Mouse (Mus musculus) neural tube, embryonic 13.5 days (tissue): ENCODE measurements around the gene Trmt13. TPM values are rescaled to one million over a fixed set of nuclear protein-coding genes. Genes with fewer than 3 reads are reported as not detected.
"Not testable (repeated sequence)": the region's sequence is repeated elsewhere in the genome, so short reads cannot be mapped to it uniquely, and the experiment has no call there.

Experiments used
- ATAC-seq: fragments of 200-750 bp; cut with Nextera tagmentation; 2 replicates; pipeline ENCODE4 v1.8.0; 2017; ENCODE audit warnings: low read depth, mild to moderate bottlenecking, moderate TSS enrichment, moderate library complexity
- H3K27ac ChIP-seq: fragments of 300-500 bp; sonication (generic); replicated peaks from 2 replicates; pipeline ENCODE4 v1.5.1; 2015; ENCODE audit warnings: moderate library complexity, mild to moderate bottlenecking, inconsistent platforms
- H3K27me3 ChIP-seq: fragments of 300-500 bp; sonication (generic); 2 replicates; pipeline ENCODE4 v1.6.1; 2015; ENCODE audit warnings: mild to moderate bottlenecking, inconsistent platforms
- H3K36me3 ChIP-seq: fragments of 300-500 bp; sonication (generic); 2 replicates; pipeline ENCODE4 v1.6.1; 2015; ENCODE audit warnings: mild to moderate bottlenecking, inconsistent platforms
- H3K4me1 ChIP-seq: fragments of 300-500 bp; sonication (generic); replicated peaks from 2 replicates; pipeline ENCODE4 v1.6.1; 2015; ENCODE audit warnings: inconsistent platforms
- H3K4me2 ChIP-seq: fragments of 300-500 bp; sonication (generic); 2 replicates; pipeline ENCODE4 v1.6.1; 2015; ENCODE audit warnings: inconsistent platforms, mild to moderate bottlenecking, moderate library complexity
- H3K4me3 ChIP-seq: fragments of 300-500 bp; sonication (generic); 2 replicates; pipeline ENCODE4 v1.5.1; 2015; ENCODE audit warnings: mild to moderate bottlenecking, inconsistent platforms
- H3K9ac ChIP-seq: fragments of 300-500 bp; sonication (generic); 2 replicates; pipeline ENCODE4 v1.6.1; 2015; ENCODE audit warnings: moderate library complexity, mild to moderate bottlenecking, inconsistent platforms
- H3K9me3 ChIP-seq: fragments of 300-500 bp; sonication (generic); 2 replicates; pipeline ENCODE4 v1.6.1; 2016; ENCODE audit warnings: inconsistent platforms
- WGBS: fragments of 180-500 bp; shearing (Covaris S2); methylation state at CpG from one replicate; pipeline ENCODE4 v1.1.7; 2015; 5-methylcytosine and 5-hydroxymethylcytosine counted together
- polyA plus RNA-seq: library from polyadenylated mRNA; unstranded; fragments of >200 nt; fragmentation: Nextera tagmentation; extraction: Ambion mirVana; gene quantifications from 2 replicates; pipeline ENCODE4 v1.2.1, GENCODE M21; 2015

Trmt13 gene
- 26.9 and 28.6 TPM in 2 replicates for polyA plus RNA-seq

GRCm38 (mm10) chr3:116614295-116614892 is at the start of gene Trmt13:
Gene Trmt13, minus strand, starts transcription at chr3:116614587.
- no peak within 1 kb of the TSS for H3K4me2 ChIP-seq
- peaks cover 58% of the 10 kb centered on the region for H3K36me3 ChIP-seq
- H3K27ac ChIP-seq, result no peak within 1 kb of the TSS
- WGBS, result 85% methylated on average over 10 of the region's 10 CpGs
- H3K4me3 ChIP-seq, result no peak within 1 kb of the TSS
- no peaks in the 10 kb centered on the region for H3K9me3 ChIP-seq
- no peaks in the 10 kb centered on the region for H3K27me3 ChIP-seq
- no peaks in the 10 kb centered on the region for H3K4me1 ChIP-seq
- no peak for ATAC-seq
- H3K9ac ChIP-seq, result no peak within 1 kb of the TSS

DNA sequence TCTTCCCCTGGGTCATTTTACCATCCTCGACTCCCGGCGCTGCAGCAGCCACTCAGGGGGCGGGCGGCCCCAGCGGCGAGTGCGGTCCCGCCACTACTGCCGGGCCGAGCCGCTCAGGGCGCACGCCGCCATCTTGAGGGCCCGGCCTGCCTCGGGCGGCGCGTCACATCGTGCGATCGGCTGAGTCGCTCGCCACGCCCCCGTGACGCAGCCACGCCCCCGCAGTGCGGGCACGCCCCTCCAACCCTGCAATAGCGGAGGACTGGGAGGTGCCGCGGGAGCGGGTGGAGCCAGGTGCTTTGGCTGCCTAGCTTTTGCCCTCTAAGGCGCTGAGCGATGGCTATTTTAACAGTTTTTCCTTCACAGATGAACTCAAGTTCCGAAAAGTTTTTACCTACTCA is 48.1 kb upstream of the Trmt13 start, which contains the start of gene Mfsd14a:
TSS of gene Mfsd14a (minus strand) at position 215 of the 401 bp plus-strand sequence.
- Histone ChIP-seq H3K4me2 (peak within 1 kb of the TSS; percentile 76), H3K9me3 (no peaks in the 10 kb centered on the region), H3K4me3 (peak within 1 kb of the TSS; percentile 95), H3K36me3 (no peaks in the 10 kb centered on the region), H3K9ac (peak within 1 kb of the TSS; percentile 99), H3K27ac (peak within 1 kb of the TSS; percentile 97), H3K4me1 (peaks cover 38% of the 10 kb centered on the region), H3K27me3 (no peaks in the 10 kb centered on the region)
- WGBS, result 0% methylated on average over 39 of the region's 39 CpGs
- ATAC-seq, result peak; percentile 99

- 0% methylated on average over 63 of the region's 68 CpGs for WGBS
- ATAC-seq, result peak; percentile 90
- Histone ChIP-seq H3K4me1 (peaks cover 44% of the 10 kb centered on the region), H3K9me3 (no peaks in the 10 kb centered on the region), H3K27ac (peak overlapping the region; percentile 97), H3K4me2 (peak overlapping the region; percentile 76), H3K4me3 (peak overlapping the region; percentile 95), H3K27me3 (no peaks in the 10 kb centered on the region), H3K9ac (peak overlapping the region; percentile 99), H3K36me3 (no peaks in the 10 kb centered on the region)
Measured at GRCm38 (mm10) chr3:116661870-116662414, 47.6 kb upstream of the Trmt13 start.

DNA sequence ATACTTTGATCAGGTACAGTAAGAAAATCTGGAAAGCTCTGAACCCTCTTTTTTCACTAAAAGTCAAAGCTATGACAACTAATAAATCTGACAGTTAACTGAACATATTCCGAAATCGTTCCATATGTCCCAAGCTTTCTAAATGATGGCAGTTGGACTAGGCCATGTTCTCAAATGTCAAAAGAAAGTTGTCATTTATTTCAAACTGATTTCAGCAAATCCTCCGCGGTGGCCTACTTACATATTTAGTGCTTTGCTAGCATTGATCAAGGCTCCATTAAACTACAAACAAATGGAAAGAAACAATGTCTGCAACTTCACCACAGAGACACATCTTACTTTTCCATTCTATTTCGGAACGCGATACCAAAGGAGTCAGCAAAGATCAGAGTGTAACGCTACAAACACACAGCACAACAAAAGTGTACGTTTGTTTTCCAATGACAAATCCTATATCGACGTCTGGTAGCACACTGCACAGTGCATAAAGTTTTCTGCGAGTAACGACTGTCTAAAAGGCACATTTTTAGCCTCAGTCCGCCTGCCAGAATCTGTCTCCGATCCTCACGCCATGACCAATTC is 47.0 kb upstream of the Trmt13 start:
- peak overlapping the region; percentile 76 for H3K4me2 ChIP-seq

DNA sequence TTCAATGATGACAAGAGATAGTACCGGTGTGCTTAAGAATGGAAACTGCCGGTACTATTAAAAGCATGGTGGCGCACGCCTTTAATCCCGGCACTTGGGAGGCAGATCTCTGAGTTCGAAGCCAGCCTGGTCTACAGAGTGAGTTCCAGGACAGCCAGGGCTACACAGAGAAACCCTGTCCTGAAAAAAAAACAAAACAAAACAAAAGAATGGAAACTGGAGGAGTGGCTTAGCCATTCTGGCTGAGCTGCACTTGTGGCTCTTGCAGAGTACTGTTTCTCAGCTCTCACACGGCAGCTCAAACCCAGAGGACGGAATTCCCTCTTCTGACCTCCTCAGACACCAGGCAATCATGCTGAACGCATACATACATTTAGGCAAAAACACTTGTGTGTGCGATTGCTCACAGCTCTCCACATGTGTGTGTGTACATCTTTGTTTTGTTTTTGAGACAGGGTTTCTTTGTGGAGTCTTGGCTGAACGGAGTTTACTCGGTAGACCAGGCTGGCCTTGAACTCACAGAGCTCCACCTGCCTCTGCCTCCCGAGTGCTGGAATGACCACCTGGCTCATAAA is 45.6 kb upstream of the Trmt13 start:
- Histone ChIP-seq H3K27ac (no peak overlapping the region), H3K9me3 (no peaks in the 10 kb centered on the region), H3K4me1 (peaks cover 54% of the 10 kb centered on the region), H3K4me3 (no peak overlapping the region), H3K9ac (no peak overlapping the region), H3K36me3 (no peaks in the 10 kb centered on the region), H3K27me3 (no peaks in the 10 kb centered on the region), H3K4me2 (peak overlapping the region; percentile 76; the same call in 1 of the 2 replicates)
- WGBS, result 83% methylated on average over 13 of the region's 13 CpGs
- no peak for ATAC-seq

More for the DNA sequence above, 47.0 kb upstream of the Trmt13 start:
- Histone ChIP-seq H3K9ac (peak overlapping the region; percentile 99), H3K4me1 (peaks cover 49% of the 10 kb centered on the region), H3K27me3 (no peaks in the 10 kb centered on the region), H3K9me3 (no peaks in the 10 kb centered on the region), H3K36me3 (no peaks in the 10 kb centered on the region), H3K4me3 (peak overlapping the region; percentile 95), H3K27ac (peak overlapping the region; percentile 97)
- no peak for ATAC-seq
- 5% methylated on average over 16 of the region's 16 CpGs for WGBS

GRCm38 (mm10) chr3:116658928-116659565 is 44.7 kb upstream of the Trmt13 start:
- no peaks in the 10 kb centered on the region for H3K9me3 ChIP-seq
- H3K27me3 ChIP-seq, result no peaks in the 10 kb centered on the region
- WGBS, result 73% methylated on average over 15 of the region's 15 CpGs
- H3K4me3 ChIP-seq, result no peak overlapping the region
- no peak overlapping the region for H3K4me2 ChIP-seq
- H3K9ac ChIP-seq, result no peak overlapping the region
- peaks cover 54% of the 10 kb centered on the region for H3K4me1 ChIP-seq
- no peaks in the 10 kb centered on the region for H3K36me3 ChIP-seq
- H3K27ac ChIP-seq, result no peak overlapping the region
- no peak for ATAC-seq

DNA sequence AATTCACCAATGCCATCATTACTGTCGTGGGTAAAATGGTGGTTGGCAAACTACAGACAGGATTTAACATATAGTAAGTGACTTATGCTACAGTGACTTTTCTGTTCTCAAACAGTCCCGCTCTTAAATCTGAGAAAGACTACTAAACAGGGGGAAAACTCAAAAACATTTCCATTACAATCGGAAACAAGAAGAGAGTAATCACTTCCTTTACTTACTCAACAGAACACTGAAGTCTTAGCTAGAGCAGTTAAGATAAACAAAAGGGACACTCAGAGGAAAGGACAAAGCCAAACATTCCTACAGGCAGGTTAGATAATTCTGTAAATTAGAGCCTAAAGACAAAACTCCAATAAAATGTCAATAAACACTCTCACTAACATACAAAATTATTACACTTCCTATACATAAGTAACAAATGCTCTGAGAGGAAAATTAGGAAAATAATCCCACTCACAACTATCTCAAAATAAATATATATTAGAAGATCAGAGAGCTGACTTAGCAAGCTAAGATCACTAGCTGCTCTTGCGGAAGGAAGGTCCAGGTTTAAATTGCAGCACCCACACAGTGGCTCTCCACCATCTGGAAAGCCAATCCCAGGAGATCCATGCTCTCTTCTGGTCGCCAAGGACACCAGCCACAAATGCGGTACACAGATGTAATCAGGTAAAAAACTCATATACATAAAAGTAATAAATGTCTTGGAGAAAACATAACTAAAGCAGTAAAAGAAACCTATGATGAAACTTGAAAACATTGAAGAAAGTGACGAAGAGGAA is 42.0 kb upstream of the Trmt13 start:
- peaks cover 70% of the 10 kb centered on the region for H3K4me1 ChIP-seq
- WGBS, result 67% methylated on average over 7 of the region's 7 CpGs

DNA sequence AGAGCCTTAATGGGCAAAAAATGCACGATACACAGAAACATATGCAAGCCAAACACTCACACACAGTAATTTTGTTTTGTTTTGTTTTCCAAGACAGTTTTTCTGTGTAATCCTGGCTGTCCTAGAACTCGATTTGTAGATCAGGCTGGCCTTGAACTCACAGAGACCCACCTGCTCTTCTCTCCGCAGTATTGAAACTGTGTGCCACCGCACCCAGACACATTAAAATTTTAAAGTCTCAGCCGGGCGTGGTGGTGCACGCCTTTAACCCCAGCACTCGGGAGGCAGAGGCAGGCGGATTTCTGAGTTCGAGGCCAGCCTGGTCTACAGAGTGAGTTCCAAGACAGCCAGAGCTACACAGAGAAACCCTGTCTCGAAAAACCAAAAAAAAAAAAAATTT is 39.7 kb upstream of the Trmt13 start:
- not testable (repeated sequence) for ATAC-seq, H3K4me3 ChIP-seq, H3K27me3 ChIP-seq, H3K27ac ChIP-seq, H3K9ac ChIP-seq, H3K4me2 ChIP-seq, H3K9me3 ChIP-seq
- peaks cover 47% of the 10 kb centered on the region for H3K4me1 ChIP-seq
- 94% methylated on average over 11 of the region's 11 CpGs for WGBS
- peaks cover 10% of the 10 kb centered on the region; the same call in 1 of the 2 replicates for H3K36me3 ChIP-seq

More for the DNA sequence above, 42.0 kb upstream of the Trmt13 start:
- H3K36me3 ChIP-seq, result no peaks in the 10 kb centered on the region
- H3K4me3 ChIP-seq, result no peak overlapping the region
- no peak overlapping the region for H3K9ac ChIP-seq
- no peak overlapping the region for H3K27ac ChIP-seq
- ATAC-seq, result no peak
- H3K4me2 ChIP-seq, result no peak overlapping the region
- no peaks in the 10 kb centered on the region for H3K9me3 ChIP-seq
- no peaks in the 10 kb centered on the region for H3K27me3 ChIP-seq

DNA sequence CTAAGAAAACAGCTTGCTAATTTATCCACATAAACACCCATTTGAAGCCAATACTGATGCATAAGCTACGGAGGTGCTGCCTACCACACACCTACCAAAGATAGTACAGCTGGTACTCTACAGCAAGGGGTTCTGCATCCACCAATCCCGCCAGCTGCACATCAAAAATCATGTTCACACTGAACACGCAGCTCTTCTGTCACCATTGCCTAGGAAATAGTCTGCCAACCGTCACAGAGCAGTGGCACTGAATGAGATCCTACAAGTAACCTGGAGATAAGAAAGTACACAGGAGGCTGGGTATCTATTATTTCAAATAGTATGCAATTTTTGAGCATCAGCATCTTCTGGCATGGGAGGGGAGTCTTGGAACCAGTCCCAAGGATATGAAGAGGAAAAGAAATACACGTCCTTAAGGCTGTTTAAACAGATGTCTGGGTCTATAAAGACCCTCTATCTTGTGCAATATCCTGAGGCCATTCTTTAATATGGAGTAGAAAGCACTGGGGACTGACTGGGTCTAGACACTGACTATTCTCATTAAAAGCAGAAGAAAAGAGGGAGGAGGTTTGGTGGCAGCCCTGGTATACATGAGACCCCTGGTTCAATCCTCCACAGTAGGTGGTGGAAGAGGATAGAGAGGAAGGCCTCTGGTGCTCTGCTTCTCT is 39.0 kb upstream of the Trmt13 start:
- Histone ChIP-seq H3K27me3 (no peaks in the 10 kb centered on the region), H3K4me2 (no peak overlapping the region), H3K4me3 (no peak overlapping the region), H3K9ac (no peak overlapping the region), H3K36me3 (peaks cover 16% of the 10 kb centered on the region), H3K9me3 (no peaks in the 10 kb centered on the region), H3K4me1 (peaks cover 42% of the 10 kb centered on the region), H3K27ac (no peak overlapping the region)
- ATAC-seq, result no peak
- WGBS, result 79% methylated on average over 5 of the region's 5 CpGs

DNA sequence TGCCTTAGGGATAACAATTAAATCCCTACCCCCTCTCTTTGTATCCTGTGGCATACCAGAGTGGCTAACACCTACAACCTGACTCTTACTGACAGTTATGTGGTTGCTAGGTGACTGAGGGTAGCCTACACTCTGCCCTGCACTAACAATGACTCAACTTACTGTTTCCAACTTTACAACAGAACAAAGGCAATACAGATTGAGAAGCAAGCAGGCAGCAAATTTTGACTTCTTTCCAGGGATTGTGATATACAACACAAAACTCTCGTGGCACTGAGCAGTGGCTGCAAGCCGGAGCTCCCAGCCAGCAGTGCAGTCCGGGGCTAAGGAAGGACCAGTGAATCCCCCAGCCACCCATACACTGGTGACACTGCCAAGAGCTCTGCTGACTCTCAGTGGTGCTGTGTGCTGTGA is 37.7 kb upstream of the Trmt13 start:
- Histone ChIP-seq H3K27ac (no peak overlapping the region), H3K9me3 (no peaks in the 10 kb centered on the region), H3K4me3 (no peak overlapping the region), H3K4me2 (no peak overlapping the region), H3K4me1 (peaks cover 33% of the 10 kb centered on the region), H3K36me3 (peaks cover 22% of the 10 kb centered on the region), H3K27me3 (no peaks in the 10 kb centered on the region), H3K9ac (no peak overlapping the region)
- ATAC-seq, result no peak; the same call in 1 of the 2 replicates
- 46% methylated on average over 3 of the region's 3 CpGs for WGBS

DNA sequence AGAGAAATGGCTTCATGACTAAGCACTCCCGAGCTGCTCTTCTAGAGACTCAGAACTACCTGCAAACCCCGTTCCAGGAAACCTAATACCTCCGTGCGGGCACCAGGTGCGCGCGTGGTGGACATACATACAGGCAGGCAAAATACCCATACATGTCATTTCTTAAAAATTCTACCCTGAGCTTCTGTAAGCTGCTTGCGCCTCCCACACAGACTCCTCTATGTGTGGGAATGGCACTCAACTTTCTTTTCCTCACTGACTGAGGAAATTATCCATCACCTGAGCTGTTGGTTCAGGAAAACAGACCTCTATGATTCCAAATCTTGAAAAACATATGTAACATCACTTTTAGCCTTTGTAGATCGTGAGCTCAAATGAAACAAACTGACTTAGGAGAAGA is 36.3 kb upstream of the Trmt13 start:
- H3K4me1 ChIP-seq, result peaks cover 24% of the 10 kb centered on the region
- peaks cover 35% of the 10 kb centered on the region for H3K36me3 ChIP-seq
- no peaks in the 10 kb centered on the region for H3K27me3 ChIP-seq
- H3K27ac ChIP-seq, result no peak overlapping the region
- no peak overlapping the region for H3K4me3 ChIP-seq
- H3K9me3 ChIP-seq, result no peaks in the 10 kb centered on the region
- no peak overlapping the region for H3K4me2 ChIP-seq
- 98% methylated on average over 9 of the region's 9 CpGs for WGBS
- ATAC-seq, result no peak
- no peak overlapping the region for H3K9ac ChIP-seq
